Mouse (Mus musculus): ENCODE measurements around the gene Myh11.
"Not testable (repeated sequence)": the region's sequence is repeated elsewhere in the genome, so short reads cannot be mapped to it uniquely, and the experiment has no call there.

The Myh11 gene

GRCm38 (mm10) chr16:14162988-14163416 is 128.2 kb downstream of the Myh11 start, which contains the start of the genes Nde1 and Marf1:
Gene Nde1, plus strand, starts transcription at chr16:14163275.
Gene Marf1, minus strand, starts transcription at chr16:14163351.
- ATAC-seq (ENCODE audit: low TSS enrichment) = peak; percentile 72

GRCm38 (mm10) chr16:14160941-14161340 is 130.2 kb downstream of the Myh11 start:
- no peak for ATAC-seq (ENCODE audit: low TSS enrichment)

GRCm38 (mm10) chr16:14159746-14160131 is 131.4 kb downstream of the Myh11 start:
- ATAC-seq (ENCODE audit: low TSS enrichment) = peak; percentile 36

GRCm38 (mm10) chr16:14158936-14159745 is 132.0 kb downstream of the Myh11 start:
- peak; percentile 94 for ATAC-seq (ENCODE audit: low TSS enrichment)

GRCm38 (mm10) chr16:14158536-14158935 is 132.6 kb downstream of the Myh11 start:
- ATAC-seq (ENCODE audit: low TSS enrichment) = no peak

GRCm38 (mm10) chr16:14156312-14156711 is 134.9 kb downstream of the Myh11 start:
- no peak for ATAC-seq (ENCODE audit: low TSS enrichment)

- ATAC-seq (ENCODE audit: low TSS enrichment) = not testable (repeated sequence)
Measured at GRCm38 (mm10) chr16:14155638-14156037, 135.5 kb downstream of the Myh11 start.

GRCm38 (mm10) chr16:14151718-14152117 is 139.5 kb downstream of the Myh11 start:
- ATAC-seq (ENCODE audit: low TSS enrichment) = no peak

GRCm38 (mm10) chr16:14147712-14148111 is 143.5 kb downstream of the Myh11 start:
- no peak for ATAC-seq (ENCODE audit: low TSS enrichment)
